ENCODE assay signal across 14 mouse cellular contexts in genomic region chr3:88555731-88556130, GRCm38 (mm10). TPM values are rescaled to one million over a fixed set of nuclear protein-coding genes. Genes with fewer than 3 reads are reported as not detected.
DNase-seq lines count a peak whose midpoint lies in the region; ATAC-seq lines count a peak whose summit lies in the region.
"Had no signal": no experiment of that assay in that cellular context is flagged by ENCODE, and none has a peak within 500 bp of the region (broad histone marks: within the 10 kb centered on the region; RNA-seq: fewer than 3 reads in every experiment).

No protein-coding gene starts in this region.

- WGBS in heart, embryonic 13.5 days: 91% methylated on average over 6 of the region's 6 CpGs
- WGBS in heart, embryonic 10.5 days: 93% methylated on average over 6 of the region's 6 CpGs
- WGBS in midbrain, embryonic 10.5 days: 95% methylated on average over 6 of the region's 6 CpGs
- WGBS in midbrain, embryonic 14.5 days: 97% methylated on average over 6 of the region's 6 CpGs
- WGBS in embryonic facial prominence, embryonic 10.5 days: 96% methylated on average over 6 of the region's 6 CpGs
- 85% methylated on average over 6 of the region's 6 CpGs for WGBS in liver, embryonic 13.5 days (ENCODE audit: insufficient replicate concordance)
- WGBS in kidney, embryonic 16.5 days: 95% methylated on average over 6 of the region's 6 CpGs

- H3K9me3 ChIP-seq in heart, embryonic 13.5 days: no peaks in the 10 kb centered on the region
- H3K9me3 ChIP-seq in heart, embryonic 10.5 days: no peaks in the 10 kb centered on the region
- no peaks in the 10 kb centered on the region for H3K9me3 ChIP-seq in midbrain, embryonic 10.5 days (replicated peaks)
- no peaks in the 10 kb centered on the region for H3K9me3 ChIP-seq in midbrain, embryonic 14.5 days (ENCODE audit: control insufficient read depth, low read length)
- H3K9me3 ChIP-seq in embryonic facial prominence, embryonic 10.5 days: no peaks in the 10 kb centered on the region
- no peaks in the 10 kb centered on the region for H3K9me3 ChIP-seq in liver, embryonic 13.5 days (replicated peaks)
- no peaks in the 10 kb centered on the region for H3K9me3 ChIP-seq in kidney, embryonic 16.5 days (ENCODE audit: low read length)

- no peak overlapping the region for H3K27ac ChIP-seq in heart, embryonic 13.5 days (replicated peaks)
- H3K27ac ChIP-seq in heart, embryonic 10.5 days: no peak overlapping the region
- no peak overlapping the region for H3K27ac ChIP-seq in midbrain, embryonic 10.5 days (replicated peaks)
- H3K27ac ChIP-seq in midbrain, embryonic 14.5 days (replicated peaks; ENCODE audit: low read depth, low read length): no peak overlapping the region
- H3K27ac ChIP-seq in embryonic facial prominence, embryonic 10.5 days (replicated peaks): no peak overlapping the region
- H3K27ac ChIP-seq in liver, embryonic 13.5 days: peak overlapping the region; percentile 16; the same call in 1 of the 2 replicates
- no peak overlapping the region for H3K27ac ChIP-seq in kidney, embryonic 16.5 days (ENCODE audit: low read length)

- no peak for DNase-seq in heart, embryonic 10.5 days (ENCODE audit: low spot score)
- DNase-seq in midbrain, embryonic 10.5 days (ENCODE audit: low spot score): no peak
- no peak for DNase-seq in midbrain, embryonic 14.5 days
- no peak for DNase-seq in embryonic facial prominence, embryonic 10.5 days (ENCODE audit: low spot score)
- DNase-seq in liver, embryonic 13.5 days: no peak
- no peak for DNase-seq in urinary bladder, adult 18-20 months (ENCODE audit: low spot score in 2 of 2)
- DNase-seq: adrenal gland, postnatal 14 days; cerebellum, adult 9-11 months; gastrocnemius, postnatal 25 days; kidney, adult 8-10 months; thymus, postnatal 25 days had no signal

- peak overlapping the region; percentile 97; the same call in 1 of the 2 replicates for H3K9ac ChIP-seq in heart, embryonic 13.5 days
- no peak overlapping the region for H3K9ac ChIP-seq in midbrain, embryonic 14.5 days (replicated peaks; ENCODE audit: low read length)
- peak overlapping the region; percentile 20; the same call in 1 of the 2 replicates for H3K9ac ChIP-seq in liver, embryonic 13.5 days
- H3K9ac ChIP-seq in kidney, embryonic 16.5 days (replicated peaks; ENCODE audit: low read length): no peak overlapping the region

- peaks cover 30% of the 10 kb centered on the region for H3K4me1 ChIP-seq in heart, embryonic 13.5 days
- peaks cover 32% of the 10 kb centered on the region for H3K4me1 ChIP-seq in heart, embryonic 10.5 days
- peaks cover 55% of the 10 kb centered on the region for H3K4me1 ChIP-seq in midbrain, embryonic 10.5 days
- H3K4me1 ChIP-seq in midbrain, embryonic 14.5 days (ENCODE audit: control insufficient read depth, insufficient read depth, low read length): peaks cover 14% of the 10 kb centered on the region
- H3K4me1 ChIP-seq in embryonic facial prominence, embryonic 10.5 days: peaks cover 42% of the 10 kb centered on the region
- H3K4me1 ChIP-seq in liver, embryonic 13.5 days (replicated peaks): peaks cover 39% of the 10 kb centered on the region
- H3K4me1 ChIP-seq in kidney, embryonic 16.5 days (ENCODE audit: insufficient read depth, low read length): peaks cover 23% of the 10 kb centered on the region

- ATAC-seq in heart, embryonic 13.5 days (ENCODE audit: extremely low read depth, insufficient number of reproducible peaks, low FRiP score, low TSS enrichment): no peak
- no peak for ATAC-seq in midbrain, embryonic 14.5 days (ENCODE audit: low FRiP score, low TSS enrichment)
- no peak for ATAC-seq in liver, embryonic 13.5 days (ENCODE audit: low read depth)
- ATAC-seq in kidney, embryonic 16.5 days (ENCODE audit: low FRiP score, low TSS enrichment): no peak

- H3K4me2 ChIP-seq in heart, embryonic 13.5 days: no peak overlapping the region
- no peak overlapping the region for H3K4me2 ChIP-seq in midbrain, embryonic 14.5 days (ENCODE audit: low read length)
- no peak overlapping the region for H3K4me2 ChIP-seq in liver, embryonic 13.5 days
- H3K4me2 ChIP-seq in kidney, embryonic 16.5 days (replicated peaks; ENCODE audit: low read depth, low read length): no peak overlapping the region

- H3K4me3 ChIP-seq in heart, embryonic 13.5 days: no peak overlapping the region
- no peak overlapping the region for H3K4me3 ChIP-seq in heart, embryonic 10.5 days
- H3K4me3 ChIP-seq in midbrain, embryonic 10.5 days: peak overlapping the region; percentile 94
- H3K4me3 ChIP-seq in midbrain, embryonic 14.5 days (replicated peaks; ENCODE audit: low read depth, low read length): no peak overlapping the region
- peak overlapping the region; percentile 94; the same call in 1 of the 2 replicates for H3K4me3 ChIP-seq in embryonic facial prominence, embryonic 10.5 days
- H3K4me3 ChIP-seq in liver, embryonic 13.5 days (replicated peaks): no peak overlapping the region
- no peak overlapping the region for H3K4me3 ChIP-seq in kidney, embryonic 16.5 days (ENCODE audit: low read length)

- no peaks in the 10 kb centered on the region for H3K27me3 ChIP-seq in heart, embryonic 13.5 days (replicated peaks)
- no peaks in the 10 kb centered on the region for H3K27me3 ChIP-seq in heart, embryonic 10.5 days (ENCODE audit: insufficient read depth, poor library complexity, severe bottlenecking)
- no peaks in the 10 kb centered on the region for H3K27me3 ChIP-seq in midbrain, embryonic 10.5 days (ENCODE audit: low read depth, poor library complexity, severe bottlenecking)
- H3K27me3 ChIP-seq in midbrain, embryonic 14.5 days (ENCODE audit: control insufficient read depth, insufficient read depth, low read length): no peaks in the 10 kb centered on the region
- no peaks in the 10 kb centered on the region for H3K27me3 ChIP-seq in embryonic facial prominence, embryonic 10.5 days (replicated peaks; ENCODE audit: low read depth, poor library complexity, severe bottlenecking)
- H3K27me3 ChIP-seq in liver, embryonic 13.5 days: no peaks in the 10 kb centered on the region
- no peaks in the 10 kb centered on the region for H3K27me3 ChIP-seq in kidney, embryonic 16.5 days (ENCODE audit: insufficient read depth, low read length)

- H3K36me3 ChIP-seq in heart, embryonic 13.5 days: peaks cover 56% of the 10 kb centered on the region
- peaks cover 56% of the 10 kb centered on the region for H3K36me3 ChIP-seq in heart, embryonic 10.5 days
- H3K36me3 ChIP-seq in midbrain, embryonic 10.5 days: peaks cover 56% of the 10 kb centered on the region
- H3K36me3 ChIP-seq in midbrain, embryonic 14.5 days (ENCODE audit: control insufficient read depth, insufficient read depth, low read length): peaks cover 50% of the 10 kb centered on the region
- peaks cover 58% of the 10 kb centered on the region for H3K36me3 ChIP-seq in embryonic facial prominence, embryonic 10.5 days (replicated peaks)
- peaks cover 56% of the 10 kb centered on the region for H3K36me3 ChIP-seq in liver, embryonic 13.5 days
- H3K36me3 ChIP-seq in kidney, embryonic 16.5 days (ENCODE audit: insufficient read depth, low read length): peaks cover 49% of the 10 kb centered on the region

RNA-seq across cellular contexts. Expression of gene Ubqln4, which starts 2.2 kb away (rescaled TPM):
- 33.1 and 34.1 TPM in 2 replicates for polyA plus RNA-seq in heart, embryonic 13.5 days (2015; fragmentation: Nextera tagmentation; extraction: Ambion mirVana)
- 49.5 and 62.2 TPM in 2 replicates for polyA plus RNA-seq in heart, embryonic 10.5 days (2016; fragmentation: Nextera tagmentation; extraction: Ambion mirVana)
- 71.1 and 74.1 TPM in 2 replicates for polyA plus RNA-seq in midbrain, embryonic 10.5 days (2016; fragmentation: Nextera tagmentation; extraction: Ambion mirVana)
- 42.4 and 47.8 TPM in 2 replicates for polyA plus RNA-seq in midbrain, embryonic 14.5 days (2014; fragmentation: Nextera tagmentation; extraction: Ambion mirVana)
- polyA plus RNA-seq in embryonic facial prominence, embryonic 10.5 days (2016; fragmentation: Nextera tagmentation; extraction: Ambion mirVana): 68.6 and 77.9 TPM in 2 replicates
- 20.7 and 22.8 TPM in 2 replicates for polyA plus RNA-seq in liver, embryonic 13.5 days (2015; fragmentation: Nextera tagmentation; extraction: Ambion mirVana)
- 52.7 and 57.8 TPM in 2 replicates for polyA plus RNA-seq in kidney, embryonic 16.5 days (2015; fragmentation: Nextera tagmentation; extraction: Ambion mirVana)

RNA-seq across cellular contexts. Expression of gene Lamtor2, which starts 2.9 kb away (rescaled TPM):
- polyA plus RNA-seq in heart, embryonic 13.5 days (2015; fragmentation: Nextera tagmentation; extraction: Ambion mirVana): 131 and 150 TPM in 2 replicates
- polyA plus RNA-seq in heart, embryonic 10.5 days (2016; fragmentation: Nextera tagmentation; extraction: Ambion mirVana): 154 and 190 TPM in 2 replicates
- polyA plus RNA-seq in midbrain, embryonic 10.5 days (2016; fragmentation: Nextera tagmentation; extraction: Ambion mirVana): 175 and 192 TPM in 2 replicates
- polyA plus RNA-seq in midbrain, embryonic 14.5 days (2014; fragmentation: Nextera tagmentation; extraction: Ambion mirVana): 93.4 and 154 TPM in 2 replicates
- polyA plus RNA-seq in embryonic facial prominence, embryonic 10.5 days (2016; fragmentation: Nextera tagmentation; extraction: Ambion mirVana): 158 and 161 TPM in 2 replicates
- 88.4 and 95.9 TPM in 2 replicates for polyA plus RNA-seq in liver, embryonic 13.5 days (2015; fragmentation: Nextera tagmentation; extraction: Ambion mirVana)
- 189 and 207 TPM in 2 replicates for polyA plus RNA-seq in kidney, embryonic 16.5 days (2015; fragmentation: Nextera tagmentation; extraction: Ambion mirVana)

RNA-seq across cellular contexts. Expression of gene Rab25, which starts 7.6 kb away (rescaled TPM):
- polyA plus RNA-seq in heart, embryonic 13.5 days (2015; fragmentation: Nextera tagmentation; extraction: Ambion mirVana): 1.1 and 1.5 TPM in 2 replicates
- 1.1 and 1.6 TPM in 2 replicates for polyA plus RNA-seq in heart, embryonic 10.5 days (2016; fragmentation: Nextera tagmentation; extraction: Ambion mirVana)
- polyA plus RNA-seq in midbrain, embryonic 10.5 days (2016; fragmentation: Nextera tagmentation; extraction: Ambion mirVana): 0.49 and 0.79 TPM in 2 replicates
- polyA plus RNA-seq in midbrain, embryonic 14.5 days (2014; fragmentation: Nextera tagmentation; extraction: Ambion mirVana): not detected in 2 replicates
- 4.9 and 5.8 TPM in 2 replicates for polyA plus RNA-seq in embryonic facial prominence, embryonic 10.5 days (2016; fragmentation: Nextera tagmentation; extraction: Ambion mirVana)
- 0.15 TPM in 1 of 2 replicates, not detected in the other for polyA plus RNA-seq in liver, embryonic 13.5 days (2015; fragmentation: Nextera tagmentation; extraction: Ambion mirVana)
- 17.3 and 23.9 TPM in 2 replicates for polyA plus RNA-seq in kidney, embryonic 16.5 days (2015; fragmentation: Nextera tagmentation; extraction: Ambion mirVana)
- polyA plus RNA-seq: neural tube, embryonic 14.5 days had no signal

RNA-seq across cellular contexts. Expression of gene Ssr2, which starts 19.9 kb away (rescaled TPM):
- polyA plus RNA-seq in heart, embryonic 13.5 days (2015; fragmentation: Nextera tagmentation; extraction: Ambion mirVana): 173 and 202 TPM in 2 replicates
- polyA plus RNA-seq in heart, embryonic 10.5 days (2016; fragmentation: Nextera tagmentation; extraction: Ambion mirVana): 184 and 207 TPM in 2 replicates
- polyA plus RNA-seq in midbrain, embryonic 10.5 days (2016; fragmentation: Nextera tagmentation; extraction: Ambion mirVana): 201 and 207 TPM in 2 replicates
- 110 and 114 TPM in 2 replicates for polyA plus RNA-seq in midbrain, embryonic 14.5 days (2014; fragmentation: Nextera tagmentation; extraction: Ambion mirVana)
- polyA plus RNA-seq in embryonic facial prominence, embryonic 10.5 days (2016; fragmentation: Nextera tagmentation; extraction: Ambion mirVana): 229 and 231 TPM in 2 replicates
- 187 and 206 TPM in 2 replicates for polyA plus RNA-seq in liver, embryonic 13.5 days (2015; fragmentation: Nextera tagmentation; extraction: Ambion mirVana)
- 269 and 323 TPM in 2 replicates for polyA plus RNA-seq in kidney, embryonic 16.5 days (2015; fragmentation: Nextera tagmentation; extraction: Ambion mirVana)

RNA-seq across cellular contexts. Expression of gene Mex3a, which starts 23.5 kb away (rescaled TPM):
- 9.9 and 10.1 TPM in 2 replicates for polyA plus RNA-seq in heart, embryonic 13.5 days (2015; fragmentation: Nextera tagmentation; extraction: Ambion mirVana)
- 11.6 and 22.8 TPM in 2 replicates for polyA plus RNA-seq in heart, embryonic 10.5 days (2016; fragmentation: Nextera tagmentation; extraction: Ambion mirVana)
- polyA plus RNA-seq in midbrain, embryonic 10.5 days (2016; fragmentation: Nextera tagmentation; extraction: Ambion mirVana): 27.7 and 33.8 TPM in 2 replicates
- polyA plus RNA-seq in midbrain, embryonic 14.5 days (2014; fragmentation: Nextera tagmentation; extraction: Ambion mirVana): 50.8 and 51.8 TPM in 2 replicates
- 33.6 and 37.4 TPM in 2 replicates for polyA plus RNA-seq in embryonic facial prominence, embryonic 10.5 days (2016; fragmentation: Nextera tagmentation; extraction: Ambion mirVana)
- 1.2 and 1.5 TPM in 2 replicates for polyA plus RNA-seq in liver, embryonic 13.5 days (2015; fragmentation: Nextera tagmentation; extraction: Ambion mirVana)
- polyA plus RNA-seq in kidney, embryonic 16.5 days (2015; fragmentation: Nextera tagmentation; extraction: Ambion mirVana): 18.6 and 20.7 TPM in 2 replicates

Comparison
In these comparisons a context has a peak if more than half of its experiments do, and no peak if none do; other contexts are left out.
1. H3K4me3 ChIP-seq: peak in midbrain, embryonic 10.5 days (single experiment) and embryonic facial prominence, embryonic 10.5 days (single experiment); none in heart, embryonic 13.5 days (single experiment), heart, embryonic 10.5 days (single experiment), midbrain, embryonic 14.5 days (single experiment), liver, embryonic 13.5 days (single experiment) and kidney, embryonic 16.5 days (single experiment).
2. H3K9ac ChIP-seq: peak in heart, embryonic 13.5 days (single experiment) and liver, embryonic 13.5 days (single experiment); none in midbrain, embryonic 14.5 days (single experiment) and kidney, embryonic 16.5 days (single experiment).